Mouse (Mus musculus): ENCODE measurements around the gene Cryba2. TPM values are rescaled to one million over a fixed set of nuclear protein-coding genes. Genes with fewer than 3 reads are reported as not detected.

Gene Cryba2
- polyA plus RNA-seq, 1 experiment from 2014 or later = 0.45 TPM

MicroRNA genes within 50 kb of the gene (microRNA counts, 519-probe panel; counts per million panel counts)
- microRNA mmu-miR-375 = 386 counts per million, percentile 18 among the panel's probes with 10 or more counts

Small RNA genes lying within 50 kb of the gene (microRNA-seq; reads per million reads assigned to microRNA genes)
- gene Mir375 = 366 reads per million, percentile 68 among the genes with 10 or more reads in this experiment

Other genes with a start within 250 kb of the Cryba2 start
- 9.9 and 15.5 TPM in 2 replicates for gene Ttll4, start 231.4 kb downstream of the Cryba2 start, polyA plus RNA-seq (2015; fragmentation: Nextera tagmentation; extraction: Ambion mirVana)
- gene Cyp27a1, start 179.6 kb downstream of the Cryba2 start, polyA plus RNA-seq (2015; fragmentation: Nextera tagmentation; extraction: Ambion mirVana) = 1.8 and 2.8 TPM in 2 replicates
- gene Prkag3, start 143.9 kb downstream of the Cryba2 start, polyA plus RNA-seq (2015; fragmentation: Nextera tagmentation; extraction: Ambion mirVana) = not detected in 2 replicates
- 3.6 and 4.2 TPM in 2 replicates for gene Wnt6, start 121.3 kb downstream of the Cryba2 start, polyA plus RNA-seq (2015; fragmentation: Nextera tagmentation; extraction: Ambion mirVana)
- gene Wnt10a, start 101.6 kb downstream of the Cryba2 start, polyA plus RNA-seq (2015; fragmentation: Nextera tagmentation; extraction: Ambion mirVana) = 0.10 and 0.47 TPM in 2 replicates
- gene Cdk5r2, start 38.2 kb downstream of the Cryba2 start, polyA plus RNA-seq (2015; fragmentation: Nextera tagmentation; extraction: Ambion mirVana) = 8.1 and 9.7 TPM in 2 replicates
- gene Fev, start 7.7 kb downstream of the Cryba2 start, polyA plus RNA-seq (2015; fragmentation: Nextera tagmentation; extraction: Ambion mirVana) = 1.6 and 2.9 TPM in 2 replicates
- 1.3 and 1.4 TPM in 2 replicates for gene Cfap65, start 42.5 kb upstream of the Cryba2 start, polyA plus RNA-seq (2015; fragmentation: Nextera tagmentation; extraction: Ambion mirVana)
- gene Ihh, start 58.5 kb upstream of the Cryba2 start, polyA plus RNA-seq (2015; fragmentation: Nextera tagmentation; extraction: Ambion mirVana) = 0.16 and 0.32 TPM in 2 replicates
- gene Nhej1, start 232.1 kb upstream of the Cryba2 start, polyA plus RNA-seq (2015; fragmentation: Nextera tagmentation; extraction: Ambion mirVana) = 5.1 and 5.2 TPM in 2 replicates
- gene Slc23a3, start 240.7 kb upstream of the Cryba2 start, polyA plus RNA-seq (2015; fragmentation: Nextera tagmentation; extraction: Ambion mirVana) = not detected in 2 replicates
- gene Cnppd1, start 249.6 kb upstream of the Cryba2 start, polyA plus RNA-seq (2015; fragmentation: Nextera tagmentation; extraction: Ambion mirVana) = 52.5 and 54.0 TPM in 2 replicates
- 134 and 138 TPM in 2 replicates for gene Retreg2, start 249.6 kb upstream of the Cryba2 start, polyA plus RNA-seq (2015; fragmentation: Nextera tagmentation; extraction: Ambion mirVana)

Data from midbrain, embryonic 16.5 days (tissue).